Mouse (Mus musculus): Measurements from ENCODE around the gene Emcn.

DNA sequence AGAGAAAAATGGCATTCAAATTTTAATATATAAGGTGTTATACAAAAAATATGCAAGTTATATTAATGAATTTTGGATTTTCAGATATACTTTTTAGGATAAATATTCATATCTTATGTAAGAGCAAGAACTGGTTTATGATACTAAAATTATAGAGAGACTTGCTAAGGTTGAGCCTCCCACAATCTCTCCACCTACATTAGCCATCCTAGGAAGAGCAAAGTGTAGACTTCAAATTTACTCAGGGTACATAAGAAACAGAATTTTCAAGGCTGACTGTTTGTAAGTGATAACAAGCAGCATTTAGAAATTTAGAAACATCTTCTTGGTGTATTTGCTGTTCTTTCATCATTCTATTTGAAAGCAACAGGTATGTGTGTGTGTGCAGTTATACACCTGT lies 140.3 kb downstream of the Emcn start:
- TF ChIP-seq POLR2A (IDR thresholded peaks at IDR 0.05; ENCODE audit: low read depth, low read length), result no peak
- no peak for TF ChIP-seq CTCF (IDR thresholded peaks at IDR 0.05; ENCODE audit: borderline replicate concordance, insufficient read depth, low read length)

Data from embryonic fibroblast, embryonic 13.5 days (primary cell).